Mouse (Mus musculus) splenic B cell, adult 2 months (primary cell): ENCODE results near the gene Gm7073.

ENCODE experiments used
- DNase-seq: peaks from one replicate; pipeline ENCODE4 v3.0.0-alpha.2; 2011; ENCODE audit warnings: low read depth, low spot score
- H3K27me3 ChIP-seq: 2 replicates; pipeline ENCODE4 v1.6.1; 2012; ENCODE audit warnings: mild to moderate bottlenecking, low read length, moderate library complexity, mixed read lengths; ENCODE audit not compliant: control insufficient read depth, poor library complexity, insufficient read depth, severe bottlenecking
- H3K36me3 ChIP-seq: 2 replicates; pipeline ENCODE4 v1.6.1; 2012; ENCODE audit warnings: mild to moderate bottlenecking, low read length, moderate library complexity, mixed read lengths; ENCODE audit not compliant: control insufficient read depth, poor library complexity, insufficient read depth, severe bottlenecking

Gm7073 gene

GRCm38 (mm10) chrX:60539149-60539548, at the start of gene Gm7073:
TSS of gene Gm7073 (minus strand) at chrX:60539249.
- no peak for DNase-seq
- Histone ChIP-seq H3K27me3 (no peaks in the 10 kb centered on the region), H3K36me3 (no peaks in the 10 kb centered on the region)

GRCm38 (mm10) chrX:60570539-60570938, 31.5 kb upstream of the Gm7073 start:
- H3K27me3 ChIP-seq = no peaks in the 10 kb centered on the region
- DNase-seq = no peak

GRCm38 (mm10) chrX:60569047-60569446, 30.0 kb upstream of the Gm7073 start:
- DNase-seq = no peak
- no peaks in the 10 kb centered on the region for H3K27me3 ChIP-seq
- no peaks in the 10 kb centered on the region for H3K36me3 ChIP-seq

More at GRCm38 (mm10) chrX:60570539-60570938, 31.5 kb upstream of the Gm7073 start:
- no peaks in the 10 kb centered on the region for H3K36me3 ChIP-seq

- H3K36me3 ChIP-seq = no peaks in the 10 kb centered on the region
- no peaks in the 10 kb centered on the region for H3K27me3 ChIP-seq
- no peak for DNase-seq
These were observed 16.2 kb upstream of the Gm7073 start for GRCm38 (mm10) chrX:60555242-60555641.

GRCm38 (mm10) chrX:60547444-60548304, 8.6 kb upstream of the Gm7073 start:
- no peak for DNase-seq
- H3K27me3 ChIP-seq = no peaks in the 10 kb centered on the region
- H3K36me3 ChIP-seq = no peaks in the 10 kb centered on the region

- no peak for DNase-seq
- Histone ChIP-seq H3K27me3 (no peaks in the 10 kb centered on the region), H3K36me3 (no peaks in the 10 kb centered on the region)
These were observed 8.0 kb upstream of the Gm7073 start for GRCm38 (mm10) chrX:60547098-60547443.

GRCm38 (mm10) chrX:60545906-60546305, 6.9 kb upstream of the Gm7073 start:
- no peaks in the 10 kb centered on the region for H3K27me3 ChIP-seq
- no peak for DNase-seq
- H3K36me3 ChIP-seq = no peaks in the 10 kb centered on the region

- Histone ChIP-seq H3K36me3 (no peaks in the 10 kb centered on the region), H3K27me3 (no peaks in the 10 kb centered on the region)
- DNase-seq = no peak
These were observed 6.4 kb upstream of the Gm7073 start for GRCm38 (mm10) chrX:60545444-60545843.

GRCm38 (mm10) chrX:60544098-60544497, 5.0 kb upstream of the Gm7073 start:
- DNase-seq = no peak
- H3K27me3 ChIP-seq = no peaks in the 10 kb centered on the region
- H3K36me3 ChIP-seq = no peaks in the 10 kb centered on the region

- no peaks in the 10 kb centered on the region for H3K27me3 ChIP-seq
- H3K36me3 ChIP-seq = no peaks in the 10 kb centered on the region
- no peak for DNase-seq
These were observed 3.9 kb upstream of the Gm7073 start for GRCm38 (mm10) chrX:60542901-60543300.

GRCm38 (mm10) chrX:60503995-60504394, 35.1 kb downstream of the Gm7073 start:
- DNase-seq = no peak
- Histone ChIP-seq H3K27me3 (no peaks in the 10 kb centered on the region), H3K36me3 (no peaks in the 10 kb centered on the region)

- no peaks in the 10 kb centered on the region for H3K27me3 ChIP-seq
- H3K36me3 ChIP-seq = no peaks in the 10 kb centered on the region
- no peak for DNase-seq
These were observed 41.3 kb downstream of the Gm7073 start for GRCm38 (mm10) chrX:60497750-60498149.

GRCm38 (mm10) chrX:60495308-60495707, 43.7 kb downstream of the Gm7073 start:
- no peaks in the 10 kb centered on the region for H3K27me3 ChIP-seq
- DNase-seq = no peak
- H3K36me3 ChIP-seq = no peaks in the 10 kb centered on the region

- peak; percentile 35 for DNase-seq
- Histone ChIP-seq H3K27me3 (no peaks in the 10 kb centered on the region), H3K36me3 (no peaks in the 10 kb centered on the region)
These were observed 75.3 kb downstream of the Gm7073 start for GRCm38 (mm10) chrX:60463786-60464185.

GRCm38 (mm10) chrX:60414563-60415111, 124.4 kb downstream of the Gm7073 start:
- H3K27me3 ChIP-seq = no peaks in the 10 kb centered on the region
- no peaks in the 10 kb centered on the region for H3K36me3 ChIP-seq
- DNase-seq = no peak
